Mouse (Mus musculus): ENCODE results near the gene Cntrl. TPM values are rescaled to one million over a fixed set of nuclear protein-coding genes. Genes with fewer than 3 reads are reported as not detected.

Cntrl gene
- total RNA-seq, 2 experiments from 2014 or later = 10.5 to 12.4 TPM

- peak in 1 of 2 experiments; percentile 36 for DNase-seq (ENCODE audit: low spot score in 2 of 2)
These were observed 106.1 kb downstream of the Cntrl start for GRCm38 (mm10) chr2:35215363-35215762.

GRCm38 (mm10) chr2:35216701-35217100, 107.4 kb downstream of the Cntrl start:
- DNase-seq (ENCODE audit: low spot score in 2 of 2) = no peak

GRCm38 (mm10) chr2:35218736-35219135, 109.4 kb downstream of the Cntrl start:
- DNase-seq (ENCODE audit: low spot score in 2 of 2) = no peak

GRCm38 (mm10) chr2:35222822-35223391, 113.6 kb downstream of the Cntrl start:
- no peak for DNase-seq (ENCODE audit: low spot score in 2 of 2)

GRCm38 (mm10) chr2:35224285-35224684, 115.0 kb downstream of the Cntrl start:
- DNase-seq (ENCODE audit: low spot score in 2 of 2) = no peak

- no peak for DNase-seq (ENCODE audit: low spot score in 2 of 2)
These were observed 118.9 kb downstream of the Cntrl start for GRCm38 (mm10) chr2:35228145-35228544.

Other genes with a start within 250 kb of the Cntrl start
- gene Cutal, start 235.1 kb upstream of the Cntrl start, total RNA-seq (2021) = 1 to 10 TPM in 1 of 2 experiments, under 1 TPM in 1; 0.65 to 1.0 TPM
- 10 to 100 TPM; 37.3 to 42.7 TPM for gene Psmd5, start 234.5 kb upstream of the Cntrl start, total RNA-seq (2021)
- gene Phf19, start 195.5 kb upstream of the Cntrl start, total RNA-seq (2021) = 1 to 10 TPM; 1.0 to 2.2 TPM
- gene Traf1, start 147.7 kb upstream of the Cntrl start, total RNA-seq (2021) = 1 to 10 TPM; 1.1 to 3.0 TPM
- gene Hc, start 48.1 kb upstream of the Cntrl start, total RNA-seq (2021) = under 1 TPM; 0.18 to 0.67 TPM
- gene AI182371, start 7.9 kb upstream of the Cntrl start, total RNA-seq (2021) = under 1 TPM; 0.21 to 0.52 TPM
- gene Rab14, start 91.6 kb downstream of the Cntrl start, total RNA-seq (2021) = 100 to 1,000 TPM; 229 to 234 TPM
- gene Gsn, start 146.9 kb downstream of the Cntrl start, total RNA-seq (2021) = 10 to 100 TPM; 85.8 to 94.7 TPM
- gene Stom, start 227.5 kb downstream of the Cntrl start, total RNA-seq (2021) = 1 to 10 TPM; 8.0 to 8.2 TPM